Mouse (Mus musculus): ENCODE data around the gene Dand5. TPM values are rescaled to one million over a fixed set of nuclear protein-coding genes. Genes with fewer than 3 reads are reported as not detected.

Gene Dand5
- total RNA-seq, 2 experiments from 2014 or later, result 7.4 to 8.3 TPM

GRCm38 (mm10) chr8:84789345-84789744, 33.3 kb downstream of the Dand5 start:
- DNase-seq (ENCODE audit: extremely low spot score in 1 of 2, low spot score in 2 of 2), result no peak
- intact Hi-C loops (cut with DNase I), result no loop called here

DNA sequence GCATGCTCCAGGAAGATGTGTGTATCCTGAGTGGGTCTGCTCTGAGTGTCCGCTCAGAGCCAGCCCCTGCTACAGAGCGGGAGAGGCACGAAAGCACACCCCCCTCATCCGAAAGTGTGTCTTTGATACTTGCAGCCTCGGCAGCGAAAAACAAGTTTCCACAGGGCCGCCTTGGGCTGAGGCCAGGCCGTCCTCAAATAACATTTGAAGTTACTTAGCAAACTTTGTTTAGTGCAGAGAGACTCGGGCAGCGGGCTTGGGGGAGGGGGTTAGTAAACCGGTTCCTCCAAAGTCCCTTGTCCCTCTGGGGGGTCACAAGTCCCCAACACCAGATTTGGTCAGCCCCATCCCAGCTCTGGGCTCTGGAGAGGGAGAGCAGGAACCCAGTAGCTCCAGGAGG, 33.7 kb downstream of the Dand5 start:
- DNase-seq (ENCODE audit: extremely low spot score in 1 of 2, low spot score in 2 of 2), result peak in 1 of 2 experiments; percentile 81
- intact Hi-C loops (cut with DNase I), result no loop called here

- DNase-seq (ENCODE audit: extremely low spot score in 1 of 2, low spot score in 2 of 2), result peak in 1 of 2 experiments; percentile 68
These were observed 34.9 kb downstream of the Dand5 start for GRCm38 (mm10) chr8:84787523-84788302.

GRCm38 (mm10) chr8:84786801-84787467, 35.7 kb downstream of the Dand5 start:
- no peak for DNase-seq (ENCODE audit: extremely low spot score in 1 of 2, low spot score in 2 of 2)
- intact Hi-C loops (cut with DNase I), result no loop called here

More at GRCm38 (mm10) chr8:84787523-84788302, 34.9 kb downstream of the Dand5 start:
- intact Hi-C loops (cut with DNase I), result no loop called here

GRCm38 (mm10) chr8:84785756-84786677, 36.6 kb downstream of the Dand5 start:
- peak in 1 of 2 experiments; percentile 86 for DNase-seq (ENCODE audit: extremely low spot score in 1 of 2, low spot score in 2 of 2)
- intact Hi-C loops (cut with DNase I), result no loop called here

- intact Hi-C loops (cut with DNase I), result no loop called here
- DNase-seq (ENCODE audit: extremely low spot score in 1 of 2, low spot score in 2 of 2), result no peak
These were observed 37.2 kb downstream of the Dand5 start for GRCm38 (mm10) chr8:84785506-84785755.

- DNase-seq (ENCODE audit: extremely low spot score in 1 of 2, low spot score in 2 of 2), result peak in 1 of 2 experiments; percentile 56
- intact Hi-C loops (cut with DNase I), result no loop called here
These were observed 37.7 kb downstream of the Dand5 start for GRCm38 (mm10) chr8:84784681-84785505.

DNA sequence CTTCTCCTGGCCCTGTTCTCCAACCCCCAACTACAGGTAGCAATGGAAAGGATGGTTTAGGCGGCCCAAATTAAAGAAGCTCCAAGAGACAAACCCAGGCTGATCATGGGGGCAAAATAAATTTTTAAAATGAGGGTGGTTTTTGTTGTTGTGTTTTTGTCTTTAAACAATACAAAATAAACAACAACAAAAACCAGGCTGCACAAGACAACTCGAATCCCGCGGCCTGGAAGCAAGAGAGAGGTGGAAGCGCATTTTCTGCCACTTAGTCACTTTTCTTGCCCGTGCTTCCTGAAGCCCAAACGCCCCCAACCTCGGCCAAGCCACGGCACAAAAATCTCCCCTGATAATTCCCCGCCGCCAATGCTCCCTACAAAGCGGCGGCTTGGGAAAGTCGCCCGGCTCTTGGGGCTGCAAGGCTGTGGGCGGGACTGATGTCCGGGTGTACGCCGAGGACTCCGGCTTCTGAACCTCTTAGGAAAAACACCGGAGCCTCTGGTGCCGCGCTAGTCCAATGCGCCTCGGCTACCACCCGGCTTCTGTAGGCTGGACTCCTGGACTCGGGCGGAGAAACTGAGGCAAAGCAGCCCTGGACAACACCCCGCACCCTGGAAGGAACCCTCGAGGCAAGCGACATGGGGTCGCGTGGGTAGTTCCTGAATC, 38.6 kb downstream of the Dand5 start:
- intact Hi-C loops (cut with DNase I), result no loop called here
- peak in 1 of 2 experiments; percentile 54 for DNase-seq (ENCODE audit: extremely low spot score in 1 of 2, low spot score in 2 of 2)

- DNase-seq (ENCODE audit: extremely low spot score in 1 of 2, low spot score in 2 of 2), result no peak
- intact Hi-C loops (cut with DNase I), result no loop called here
These were observed 39.3 kb downstream of the Dand5 start for GRCm38 (mm10) chr8:84783198-84783918.

GRCm38 (mm10) chr8:84782680-84783079, 39.9 kb downstream of the Dand5 start:
- no peak for DNase-seq (ENCODE audit: extremely low spot score in 1 of 2, low spot score in 2 of 2)
- intact Hi-C loops (cut with DNase I), result no loop called here

- no peak for DNase-seq (ENCODE audit: extremely low spot score in 1 of 2, low spot score in 2 of 2)
- intact Hi-C loops (cut with DNase I), result no loop called here
These were observed 40.7 kb downstream of the Dand5 start for GRCm38 (mm10) chr8:84781686-84782505.

GRCm38 (mm10) chr8:84780949-84781680, 41.5 kb downstream of the Dand5 start:
- DNase-seq (ENCODE audit: extremely low spot score in 1 of 2, low spot score in 2 of 2), result no peak
- intact Hi-C loops (cut with DNase I), result loop anchor here (1.0 kb wide), 1 partner anchor 18 kb away; no protein-coding TSS in a partner anchor

- intact Hi-C loops (cut with DNase I), result loop anchor here (1.0 kb wide), 1 partner anchor 19 kb away; no protein-coding TSS in a partner anchor
- DNase-seq (ENCODE audit: extremely low spot score in 1 of 2, low spot score in 2 of 2), result no peak
These were observed 42.4 kb downstream of the Dand5 start for GRCm38 (mm10) chr8:84780225-84780555.

GRCm38 (mm10) chr8:84779519-84780224, 43.0 kb downstream of the Dand5 start:
- no peak for DNase-seq (ENCODE audit: extremely low spot score in 1 of 2, low spot score in 2 of 2)

GRCm38 (mm10) chr8:84778638-84779380, 43.8 kb downstream of the Dand5 start:
- intact Hi-C loops (cut with DNase I), result no loop called here
- DNase-seq (ENCODE audit: extremely low spot score in 1 of 2, low spot score in 2 of 2), result no peak

More at GRCm38 (mm10) chr8:84779519-84780224, 43.0 kb downstream of the Dand5 start:
- intact Hi-C loops (cut with DNase I), result loop anchor here (1.0 kb wide), 1 partner anchor 20 kb away; no protein-coding TSS in a partner anchor

Data from left cerebral cortex, postnatal 10 days (tissue).